Mouse (Mus musculus) stomach, embryonic 14.5 days (tissue): ENCODE measurements around the gene Naaladl1. TPM values are rescaled to one million over a fixed set of nuclear protein-coding genes. Genes with fewer than 3 reads are reported as not detected.

ENCODE experiments used
- ATAC-seq: fragments of 200-750 bp; cut with Nextera tagmentation; 2 replicates; pipeline ENCODE4 v1.8.0; 2017; ENCODE audit warnings: low read depth, moderate TSS enrichment; ENCODE audit not compliant: insufficient number of reproducible peaks, insufficient read depth, low FRiP score
- H3K27ac ChIP-seq: fragments of 300-500 bp; sonication (generic); 2 replicates; pipeline ENCODE4 v1.5.1; 2014; ENCODE audit warnings: mild to moderate bottlenecking, low read length, moderate library complexity, mixed read lengths
- H3K27me3 ChIP-seq: fragments of 300-500 bp; sonication (generic); 2 replicates; pipeline ENCODE4 v1.6.1; 2014; ENCODE audit warnings: low read length, control low read depth, mixed read lengths; ENCODE audit not compliant: control insufficient read depth, insufficient read depth
- H3K36me3 ChIP-seq: fragments of 300-500 bp; sonication (generic); 2 replicates; pipeline ENCODE4 v1.6.1; 2014; ENCODE audit warnings: mild to moderate bottlenecking, control low read depth, low read length, moderate library complexity, mixed read lengths; ENCODE audit not compliant: control insufficient read depth, insufficient read depth
- H3K4me1 ChIP-seq: fragments of 300-500 bp; sonication (generic); 2 replicates; pipeline ENCODE4 v1.6.1; 2014; ENCODE audit warnings: low read length, control low read depth, mixed read lengths; ENCODE audit not compliant: control insufficient read depth, insufficient read depth
- H3K4me2 ChIP-seq: fragments of 300-500 bp; sonication (generic); replicated peaks from 2 replicates; pipeline ENCODE4 v1.6.1; 2014; ENCODE audit warnings: low read depth, low read length, control low read depth
- H3K4me3 ChIP-seq: fragments of 300-500 bp; sonication (generic); 2 replicates; pipeline ENCODE4 v1.5.1; 2014; ENCODE audit warnings: low read depth, low read length, control low read depth
- H3K9ac ChIP-seq: fragments of 300-500 bp; sonication (generic); replicated peaks from 2 replicates; pipeline ENCODE4 v1.6.1; 2014; ENCODE audit warnings: low read depth, mild to moderate bottlenecking, control low read depth, low read length, moderate library complexity, mixed read lengths
- H3K9me3 ChIP-seq: fragments of 300-500 bp; sonication (generic); 2 replicates; pipeline ENCODE4 v1.6.1; 2016; ENCODE audit warnings: low read depth, low read length, control low read depth; ENCODE audit not compliant: control insufficient read depth
- WGBS: fragments of 180-500 bp; shearing (Covaris S2); extraction: QIAGEN DNeasy Blood & Tissue Kit; methylation state at CpG from one replicate; pipeline ENCODE4 v1.1.7; 2014; 5-methylcytosine and 5-hydroxymethylcytosine counted together
- polyA plus RNA-seq: library from polyadenylated mRNA; unstranded; fragments of >200 nt; fragmentation: Nextera tagmentation; extraction: Ambion mirVana; gene quantifications from 2 replicates; pipeline ENCODE4 v1.2.1, GENCODE M21; 2014

Naaladl1 gene
- polyA plus RNA-seq, 1 experiment from 2014 or later = 0.54 TPM

- no peak overlapping the region for H3K27ac ChIP-seq
- ATAC-seq = no peak
- H3K27me3 ChIP-seq = no peaks in the 10 kb centered on the region
- no peak overlapping the region for H3K4me3 ChIP-seq
- H3K4me2 ChIP-seq = no peak overlapping the region
- no peaks in the 10 kb centered on the region for H3K9me3 ChIP-seq
- no peak overlapping the region for H3K9ac ChIP-seq
- 82% methylated on average over 3 of the region's 3 CpGs for WGBS
- peaks cover 4% of the 10 kb centered on the region; the same call in 1 of the 2 replicates for H3K36me3 ChIP-seq
- H3K4me1 ChIP-seq = no peaks in the 10 kb centered on the region
Measured at GRCm38 (mm10) chr19:6097847-6098246, 7.7 kb upstream of the Naaladl1 start.

- Histone ChIP-seq H3K27me3 (no peaks in the 10 kb centered on the region), H3K4me2 (no peak overlapping the region), H3K9me3 (no peaks in the 10 kb centered on the region), H3K4me3 (no peak overlapping the region), H3K36me3 (no peaks in the 10 kb centered on the region; the same call in 1 of the 2 replicates), H3K27ac (no peak overlapping the region), H3K4me1 (no peaks in the 10 kb centered on the region), H3K9ac (no peak overlapping the region)
- 54% methylated on average over 6 of the region's 6 CpGs for WGBS
- no peak for ATAC-seq
Measured at GRCm38 (mm10) chr19:6101186-6101585, 4.4 kb upstream of the Naaladl1 start.

- Histone ChIP-seq H3K27me3 (no peaks in the 10 kb centered on the region), H3K4me1 (no peaks in the 10 kb centered on the region), H3K36me3 (no peaks in the 10 kb centered on the region; the same call in 1 of the 2 replicates), H3K4me3 (no peak overlapping the region), H3K4me2 (no peak overlapping the region), H3K9me3 (no peaks in the 10 kb centered on the region), H3K9ac (no peak overlapping the region), H3K27ac (no peak overlapping the region)
- WGBS = 77% methylated on average over 6 of the region's 6 CpGs
- no peak for ATAC-seq
Measured at GRCm38 (mm10) chr19:6102169-6102853, 3.3 kb upstream of the Naaladl1 start.

- no peak overlapping the region for H3K4me2 ChIP-seq
- 68% methylated on average over 4 of the region's 4 CpGs for WGBS
- no peak overlapping the region for H3K9ac ChIP-seq
- ATAC-seq = no peak
- H3K4me1 ChIP-seq = no peaks in the 10 kb centered on the region
- no peak overlapping the region for H3K27ac ChIP-seq
- H3K9me3 ChIP-seq = no peaks in the 10 kb centered on the region
- H3K27me3 ChIP-seq = no peaks in the 10 kb centered on the region
- no peak overlapping the region for H3K4me3 ChIP-seq
- H3K36me3 ChIP-seq = no peaks in the 10 kb centered on the region
Measured at GRCm38 (mm10) chr19:6104476-6104875, 1.1 kb upstream of the Naaladl1 start.

GRCm38 (mm10) chr19:6113116-6113515, 7.5 kb downstream of the Naaladl1 start:
- H3K4me2 ChIP-seq = no peak overlapping the region
- 24% methylated on average over 6 of the region's 6 CpGs for WGBS
- H3K4me3 ChIP-seq = no peak overlapping the region
- no peak overlapping the region for H3K9ac ChIP-seq
- no peaks in the 10 kb centered on the region for H3K27me3 ChIP-seq
- H3K4me1 ChIP-seq = peaks cover 5% of the 10 kb centered on the region; the same call in 1 of the 2 replicates
- no peaks in the 10 kb centered on the region for H3K9me3 ChIP-seq
- ATAC-seq = no peak
- H3K27ac ChIP-seq = no peak overlapping the region
- peaks cover 20% of the 10 kb centered on the region for H3K36me3 ChIP-seq

- Histone ChIP-seq H3K9me3 (no peaks in the 10 kb centered on the region), H3K27ac (no peak overlapping the region), H3K36me3 (peaks cover 20% of the 10 kb centered on the region), H3K4me2 (no peak overlapping the region), H3K9ac (no peak overlapping the region), H3K27me3 (no peaks in the 10 kb centered on the region), H3K4me1 (peaks cover 9% of the 10 kb centered on the region; the same call in 1 of the 2 replicates), H3K4me3 (no peak overlapping the region)
- ATAC-seq = no peak
- WGBS = 88% methylated on average over 15 of the region's 15 CpGs
Measured at GRCm38 (mm10) chr19:6116113-6116850, 10.7 kb downstream of the Naaladl1 start.

GRCm38 (mm10) chr19:6117346-6117985, 11.9 kb downstream of the Naaladl1 start:
- H3K36me3 ChIP-seq = peaks cover 20% of the 10 kb centered on the region
- peak; percentile 1; the same call in 1 of the 2 replicates for ATAC-seq
- 4% methylated on average over 32 of the region's 32 CpGs for WGBS

GRCm38 (mm10) chr19:6117986-6118676, 12.5 kb downstream of the Naaladl1 start, which contains the start of gene Sac3d1:
Gene Sac3d1, minus strand, starts transcription at chr19:6118650.
- H3K9me3 ChIP-seq = no peaks in the 10 kb centered on the region
- WGBS = under 1% methylated on average over 77 of the region's 77 CpGs
- peak within 1 kb of the TSS; percentile 82 for H3K4me3 ChIP-seq
- peak within 1 kb of the TSS; percentile 63 for H3K9ac ChIP-seq
- H3K27me3 ChIP-seq = no peaks in the 10 kb centered on the region
- H3K36me3 ChIP-seq = peaks cover 20% of the 10 kb centered on the region
- peak within 1 kb of the TSS; percentile 98 for H3K27ac ChIP-seq
- ATAC-seq = peak; percentile 86
- H3K4me2 ChIP-seq = peak within 1 kb of the TSS; percentile 64
- H3K4me1 ChIP-seq = peaks cover 9% of the 10 kb centered on the region; the same call in 1 of the 2 replicates

More at GRCm38 (mm10) chr19:6117346-6117985, 11.9 kb downstream of the Naaladl1 start:
- H3K4me3 ChIP-seq = peak overlapping the region; percentile 82
- H3K4me2 ChIP-seq = peak overlapping the region; percentile 64
- H3K9me3 ChIP-seq = no peaks in the 10 kb centered on the region
- no peaks in the 10 kb centered on the region for H3K27me3 ChIP-seq
- peak overlapping the region; percentile 63 for H3K9ac ChIP-seq
- H3K4me1 ChIP-seq = peaks cover 9% of the 10 kb centered on the region; the same call in 1 of the 2 replicates
- H3K27ac ChIP-seq = peak overlapping the region; percentile 98
